Mouse (Mus musculus) heart, postnatal 25 days (tissue): ENCODE results near the gene Xpo5. TPM values are rescaled to one million over a fixed set of nuclear protein-coding genes. Genes with fewer than 3 reads are reported as not detected.

Experiments used
- DNase-seq: peaks from one replicate; pipeline ENCODE4 v3.0.0; 2022; ENCODE audit warnings: low spot score
- intact Hi-C: fragments of 180-260 bp; cut with DNase I; formaldehyde crosslinking; loops from one replicate; pipeline ENCODE4 v1.15.1; 2025
- total RNA-seq, 2 experiments: library from RNA; stranded (reverse); gene quantifications; 2 replicates each; pipeline ENCODE4 v1.2.3; 2021

The Xpo5 gene
- total RNA-seq, 2 experiments from 2014 or later: 19.6 to 21.3 TPM

DNA sequence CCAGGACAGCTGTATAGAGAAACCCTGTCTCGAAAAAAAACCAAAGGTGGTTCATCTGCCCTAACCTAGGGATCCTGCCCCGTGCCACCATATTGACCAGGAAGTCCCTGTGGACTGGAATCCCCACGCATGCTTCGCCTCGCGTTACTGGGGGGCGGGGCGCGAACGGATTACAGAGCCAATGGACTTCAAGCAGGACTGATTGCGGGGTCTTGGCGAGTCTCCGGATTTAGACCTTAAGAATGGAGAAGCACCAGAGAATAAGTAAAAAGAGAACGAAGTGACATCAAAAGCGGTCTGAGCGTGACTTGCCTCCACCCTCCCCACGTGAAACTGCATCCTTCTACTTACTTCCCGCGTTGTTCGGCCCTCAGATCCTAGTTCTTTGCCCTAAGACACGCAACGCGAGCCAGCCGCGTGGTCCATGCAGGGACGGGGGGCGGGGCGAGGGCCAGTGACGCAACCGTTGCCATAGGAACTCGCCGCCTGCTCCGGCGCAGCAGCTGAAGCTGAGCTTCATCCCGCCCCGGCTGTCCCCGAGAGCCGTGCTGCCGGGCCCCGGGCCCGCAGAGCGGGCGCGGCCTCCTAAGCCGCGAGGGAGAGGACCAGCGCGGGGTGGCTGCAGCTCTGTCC is 51.0 kb downstream of the Xpo5 start, which contains the start of gene Lrrc73:
Lrrc73 (plus strand) TSS at position 80 of the 633 bp plus-strand sequence.
- DNase-seq: peak; percentile 81
- intact Hi-C loops: no loop called here

DNA sequence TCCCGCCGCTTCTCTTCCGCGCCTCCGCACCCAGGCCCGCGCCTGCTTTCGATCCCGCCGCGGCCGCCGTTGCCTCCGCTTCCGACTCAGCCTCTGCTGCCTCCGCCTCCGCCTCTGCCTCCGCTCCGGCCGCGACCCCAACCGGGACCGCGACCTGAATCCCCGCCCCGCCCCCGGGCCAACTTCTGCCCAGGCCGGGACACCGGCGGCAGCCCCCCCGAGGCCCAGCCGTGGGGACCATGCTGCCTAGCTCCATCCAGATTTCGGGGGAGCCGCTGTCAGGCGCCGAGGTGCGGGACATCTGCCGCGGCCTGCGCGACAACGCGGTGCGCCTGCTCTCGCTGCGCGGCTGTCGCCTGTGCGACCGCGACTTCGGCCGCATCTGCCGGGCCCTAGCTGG is 51.5 kb downstream of the Xpo5 start:
- intact Hi-C loops: no loop called here
- DNase-seq: no peak

DNA sequence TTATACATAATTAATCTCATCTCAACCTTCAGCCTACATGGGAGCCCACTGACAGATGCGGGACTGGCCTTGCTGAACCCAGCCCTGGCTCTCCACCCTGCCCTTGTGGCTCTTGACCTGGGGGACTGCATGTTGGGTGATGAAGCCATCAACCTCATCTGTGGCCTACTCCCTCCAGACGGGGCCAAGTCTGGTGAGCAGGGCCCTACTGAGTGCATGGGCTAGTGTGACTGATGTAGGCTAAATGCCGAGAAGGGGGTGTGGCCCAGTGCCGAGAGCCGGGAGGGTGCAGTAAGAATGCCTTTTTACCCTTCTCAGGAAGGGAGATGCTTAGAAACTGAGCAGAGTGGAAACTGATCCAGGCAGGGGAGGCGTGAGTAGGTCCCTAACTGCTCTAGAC is 52.6 kb downstream of the Xpo5 start:
- DNase-seq: no peak
- intact Hi-C loops: no loop called here

DNA sequence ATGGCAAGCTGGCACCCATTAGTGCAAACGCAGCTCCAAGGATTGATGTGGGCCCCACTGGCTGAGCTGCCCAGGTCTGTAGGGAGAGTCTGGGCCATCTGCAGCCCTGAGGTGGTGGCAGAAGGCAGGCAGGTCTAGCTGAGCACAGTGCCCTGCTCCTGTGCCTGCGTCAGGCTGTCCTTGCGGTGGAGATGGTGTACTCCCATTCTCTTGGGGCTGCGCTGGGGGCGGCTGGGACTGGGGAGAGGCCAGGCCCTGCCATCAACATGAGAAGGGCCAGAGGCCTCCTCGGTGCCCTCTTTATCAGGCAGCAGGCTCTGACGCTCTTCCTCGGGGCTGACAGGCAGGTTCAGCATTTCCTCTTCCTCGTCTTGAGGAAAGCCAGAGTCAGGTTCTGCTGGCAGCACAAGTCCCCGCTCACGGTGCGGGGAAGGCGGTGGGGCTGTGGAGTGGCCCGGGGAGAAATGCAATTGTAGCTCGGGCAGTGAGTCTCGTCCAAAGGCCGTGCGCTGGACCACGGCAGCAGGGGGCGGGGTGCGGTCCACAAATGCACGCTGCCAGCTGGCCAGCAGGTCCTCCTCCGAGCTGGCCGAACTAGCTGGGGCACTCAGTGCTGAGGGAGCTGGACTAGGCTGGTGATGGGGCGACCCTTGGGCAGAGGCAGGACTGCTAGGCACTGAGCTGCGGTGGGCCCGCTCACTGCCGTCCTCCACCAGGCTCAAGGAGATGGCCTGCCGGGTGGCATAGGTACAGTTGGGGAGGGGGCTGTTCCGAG is 55.9 kb downstream of the Xpo5 start:
- intact Hi-C loops: no loop called here
- no peak for DNase-seq

DNA sequence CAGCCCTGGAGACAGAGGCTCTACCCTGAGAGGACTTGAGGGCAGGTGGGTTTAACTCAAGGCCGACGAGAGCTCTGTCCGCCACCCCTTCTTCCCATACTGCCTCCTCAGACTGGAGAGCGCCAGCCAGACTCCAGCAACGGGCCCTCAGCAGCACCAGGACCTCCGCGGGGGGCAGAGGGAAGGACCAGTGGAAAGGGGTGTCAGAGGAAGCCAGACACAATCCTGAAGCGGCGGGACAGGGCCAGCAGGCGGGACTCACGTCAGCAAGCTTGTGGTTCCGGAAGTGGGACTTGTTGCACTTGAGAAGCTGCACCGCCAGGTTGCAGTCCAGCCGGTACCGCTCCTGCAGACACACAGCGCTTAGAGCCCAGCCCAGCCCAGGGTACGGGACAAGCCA is 57.1 kb downstream of the Xpo5 start:
- intact Hi-C loops: no loop called here
- DNase-seq: no peak

DNA sequence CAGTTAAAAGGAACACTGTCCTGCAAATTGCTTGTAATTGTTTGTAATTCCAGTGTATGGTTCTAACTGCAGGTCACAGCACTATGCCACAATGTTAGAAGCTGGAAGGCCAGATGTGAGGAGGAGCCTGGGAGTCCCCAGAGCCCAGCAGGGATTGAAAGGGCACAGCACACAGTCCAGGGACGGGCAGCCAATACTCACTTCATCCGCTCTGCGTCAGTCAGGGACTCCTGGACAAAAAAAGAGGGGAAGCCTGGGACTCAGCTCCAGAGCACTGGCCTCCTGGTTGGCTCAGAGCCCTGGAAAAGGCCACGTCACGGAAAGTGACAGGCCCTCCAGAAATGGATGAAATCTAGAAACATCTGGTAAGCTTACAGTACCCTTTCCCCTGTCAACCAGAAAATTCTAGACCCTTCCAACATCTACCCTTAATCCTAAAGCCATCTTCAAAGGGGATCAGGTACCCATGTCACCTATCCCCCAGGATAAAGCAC is 59.7 kb downstream of the Xpo5 start:
- intact Hi-C loops: no loop called here
- DNase-seq: no peak

DNA sequence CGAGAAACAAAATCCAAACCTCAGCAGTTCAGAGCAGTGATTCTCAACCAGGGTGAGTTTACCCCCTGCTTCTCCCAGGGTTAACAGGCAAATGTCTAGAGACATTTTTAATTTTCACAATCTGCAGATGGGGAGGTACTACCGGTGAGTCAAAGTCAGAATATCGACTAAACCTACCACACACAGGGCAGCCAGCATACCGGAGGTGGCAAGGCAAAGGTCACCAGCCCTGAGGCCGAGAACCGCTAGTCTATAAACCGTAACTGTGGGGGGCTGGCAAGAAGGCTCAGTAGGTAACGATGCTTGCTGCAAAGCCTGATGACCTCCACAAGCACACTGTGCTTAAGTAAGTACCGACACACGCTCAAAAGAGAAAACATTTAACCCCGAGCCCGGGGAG is 62.9 kb downstream of the Xpo5 start:
- DNase-seq: no peak
- intact Hi-C loops: loop anchor here (5.0 kb wide), 1 partner anchor 247 kb away; no protein-coding TSS in a partner anchor

DNA sequence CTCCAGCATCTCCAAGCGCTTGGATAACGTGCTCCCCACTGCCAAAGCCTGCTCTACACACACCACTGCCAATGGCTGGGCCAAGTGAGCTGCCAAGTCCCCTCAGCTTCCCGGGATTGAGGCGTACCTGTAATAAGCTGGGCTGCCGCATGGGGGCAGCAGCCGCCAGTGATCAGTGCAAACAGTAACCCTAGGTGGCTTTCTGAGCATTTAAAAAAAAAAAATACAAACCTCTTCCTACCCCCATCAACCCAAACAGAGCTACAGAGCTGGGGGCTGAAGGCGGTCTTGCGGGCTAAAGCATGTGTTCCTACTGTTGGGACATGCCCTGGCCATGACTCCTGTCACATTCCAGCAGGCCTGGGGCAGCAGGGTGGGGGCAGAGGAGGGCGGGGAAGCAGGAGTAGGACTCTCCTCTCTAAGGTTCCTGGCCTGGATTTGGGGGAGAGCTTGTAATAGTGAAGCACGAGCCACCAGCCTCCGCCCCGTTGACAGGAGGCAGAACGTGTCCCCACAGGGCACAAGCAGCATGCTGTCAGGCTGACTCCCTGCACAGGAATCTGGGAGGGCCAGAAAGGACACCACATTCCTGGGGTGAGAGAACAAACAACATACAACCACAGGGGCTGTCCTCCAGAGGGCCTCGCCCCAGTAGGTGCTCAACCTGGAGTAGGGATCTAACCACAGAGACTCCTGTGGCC is 63.5 kb downstream of the Xpo5 start:
- intact Hi-C loops: loop anchor here (1.0 to 5.0 kb wide), 2 partner anchors 32 to 246 kb away; no protein-coding TSS in a partner anchor
- DNase-seq: peak; percentile 67

DNA sequence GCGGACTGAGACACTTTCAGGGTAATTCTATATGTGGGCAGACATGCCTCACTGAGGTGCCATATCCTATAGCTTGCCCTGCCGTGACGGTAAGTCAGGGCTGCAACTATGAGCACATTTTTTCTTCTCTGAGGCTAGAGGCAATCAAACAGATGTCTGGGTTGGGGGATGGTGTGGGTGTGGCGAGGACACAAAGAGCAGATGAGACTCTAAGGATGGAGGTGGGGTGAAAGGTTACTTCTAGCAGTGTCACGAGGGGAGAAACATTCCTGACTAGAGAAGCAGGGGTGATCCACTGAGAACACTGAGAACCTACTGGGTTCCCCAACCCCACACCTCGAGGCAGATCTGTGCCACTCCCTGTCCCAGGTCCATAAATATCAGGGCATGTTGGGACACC is 64.4 kb downstream of the Xpo5 start:
- intact Hi-C loops: loop anchor here (1.0 to 5.0 kb wide), 2 partner anchors 31 to 245 kb away; no protein-coding TSS in a partner anchor
- no peak for DNase-seq

DNA sequence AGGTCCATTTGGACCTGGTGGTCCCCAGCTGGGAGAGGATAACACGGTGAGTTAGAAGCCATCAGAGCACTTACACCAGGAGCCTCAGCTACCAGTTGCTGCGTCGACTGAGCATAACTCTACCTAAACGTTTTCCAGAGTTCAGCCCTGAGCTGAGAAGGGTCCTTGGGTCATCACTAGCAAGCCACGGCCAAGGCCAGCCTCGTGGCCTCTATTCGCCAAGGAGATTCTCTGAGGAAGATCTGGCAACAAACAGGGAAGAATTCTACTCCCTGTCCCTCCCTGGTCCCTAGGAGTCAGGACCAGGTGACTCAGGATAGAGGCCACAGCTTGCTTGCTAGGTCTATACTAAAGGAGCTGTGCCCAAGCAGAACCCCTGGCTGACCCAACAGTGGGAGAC is 64.9 kb downstream of the Xpo5 start:
- intact Hi-C loops: loop anchor here (5.0 kb wide), 1 partner anchor 245 kb away; no protein-coding TSS in a partner anchor
- DNase-seq: no peak

DNA sequence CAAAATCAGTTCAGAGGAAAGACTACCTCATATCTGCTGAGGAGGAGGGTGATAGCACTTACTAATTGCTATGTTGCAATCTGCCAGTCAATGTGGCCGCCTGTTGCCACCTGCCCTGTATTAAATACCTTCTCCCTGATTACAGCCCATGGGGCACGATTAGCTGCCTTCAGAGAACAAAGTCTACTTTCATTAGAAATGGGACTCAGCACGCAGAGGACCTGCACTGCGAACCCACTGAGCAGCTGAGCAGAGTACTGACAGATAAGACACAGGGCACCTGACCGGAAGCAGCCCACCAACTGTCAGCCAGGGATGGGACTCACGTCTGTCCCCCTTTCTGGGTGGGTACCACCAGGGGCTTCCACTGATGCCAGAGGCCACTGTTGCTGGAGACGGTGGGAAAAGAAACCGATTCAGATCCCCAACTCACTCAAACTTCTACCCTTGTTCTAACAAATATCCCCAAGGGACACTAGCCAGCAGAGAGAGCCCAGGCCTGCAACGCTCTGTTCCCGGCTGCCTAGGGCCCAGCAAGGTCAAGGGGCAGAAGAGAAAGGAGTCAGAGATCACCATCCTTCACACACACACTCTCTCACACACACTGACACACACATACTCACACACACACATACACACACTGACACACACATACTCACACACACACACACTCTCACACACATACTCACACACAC is 65.6 kb downstream of the Xpo5 start:
- intact Hi-C loops: loop anchor here (5.0 kb wide), 1 partner anchor 244 kb away; no protein-coding TSS in a partner anchor
- DNase-seq: no peak

DNA sequence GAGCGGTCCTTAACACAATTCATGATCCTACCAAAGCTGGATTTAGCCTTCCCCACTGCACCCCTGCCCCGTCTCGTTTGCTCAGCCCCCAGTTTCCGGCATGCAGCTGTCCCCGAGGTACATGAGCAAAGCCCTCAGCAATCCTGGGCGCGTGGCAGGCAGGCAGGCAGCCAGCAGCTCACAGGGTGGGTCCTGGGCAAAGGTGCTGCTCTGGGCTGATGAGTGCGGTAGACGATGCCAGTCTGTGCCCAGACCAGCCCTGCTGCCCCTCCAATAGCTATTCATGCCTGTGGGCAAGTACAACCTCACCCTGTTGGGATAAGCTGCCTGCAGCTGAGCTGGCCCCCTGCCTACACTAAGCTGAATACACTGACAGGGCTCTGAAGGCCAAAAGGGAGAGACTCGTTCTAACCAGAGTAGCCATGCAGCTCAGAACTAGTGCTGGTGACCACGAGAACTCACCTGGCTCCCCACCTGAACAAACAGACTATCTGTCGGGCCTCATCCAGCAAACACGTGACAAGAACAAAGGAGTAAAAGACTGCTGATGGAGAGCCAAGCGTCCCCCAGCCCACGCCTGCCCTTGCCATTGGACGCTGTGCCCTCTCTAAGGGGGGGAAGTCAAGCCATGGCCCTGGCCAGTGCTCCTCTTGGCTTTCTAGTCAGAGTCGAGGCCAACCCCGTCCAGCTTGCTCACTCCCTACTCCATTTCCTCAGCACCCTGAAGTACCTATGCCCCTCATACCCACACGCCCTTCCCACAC is 67.4 kb downstream of the Xpo5 start:
- intact Hi-C loops: loop anchor here (5.0 kb wide), 1 partner anchor 242 kb away; no protein-coding TSS in a partner anchor
- DNase-seq: no peak

DNA sequence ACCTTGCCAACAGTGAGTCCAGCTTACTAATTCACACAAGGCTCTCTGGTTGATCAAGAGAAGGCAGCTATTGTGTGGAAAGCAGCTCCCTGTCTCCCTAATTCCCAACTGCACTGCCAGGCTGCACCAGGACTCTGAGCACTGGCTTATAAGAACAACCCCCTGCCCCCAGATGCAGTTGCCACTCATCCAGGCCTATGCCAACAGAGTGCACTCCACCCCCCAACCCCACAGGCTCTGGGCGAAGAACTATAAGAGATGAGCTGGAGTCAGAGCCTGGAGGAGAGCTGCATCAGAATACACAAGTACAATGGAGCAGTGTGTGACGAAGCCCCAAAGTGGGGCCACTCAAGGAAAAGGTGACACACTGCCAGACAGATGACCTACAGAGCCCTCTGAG is 69.5 kb downstream of the Xpo5 start:
- intact Hi-C loops: loop anchor here (2.0 kb wide), 1 partner anchor 17 kb away; no protein-coding TSS in a partner anchor
- no peak for DNase-seq

DNA sequence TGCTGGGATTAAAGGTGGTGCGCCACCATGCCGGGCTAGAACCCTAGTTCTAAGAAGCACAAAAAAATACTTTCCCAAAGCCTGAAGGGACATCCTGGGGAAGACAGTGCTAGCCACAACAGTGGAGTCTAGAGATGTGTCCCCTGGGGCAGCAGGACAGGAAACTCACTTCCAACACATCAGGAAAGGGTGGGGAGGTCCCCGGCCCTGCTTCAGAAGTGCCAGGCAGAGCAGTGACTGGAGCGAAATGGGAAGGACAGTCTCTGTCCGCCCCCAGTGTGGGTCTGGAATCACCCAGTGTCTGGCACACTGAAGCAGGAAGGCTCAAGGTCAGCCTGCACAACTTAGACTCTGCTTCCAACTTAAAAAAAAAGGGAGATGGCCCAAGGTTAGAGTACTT is 70.1 kb downstream of the Xpo5 start:
- DNase-seq: no peak
- intact Hi-C loops: loop anchor here (2.0 kb wide), 1 partner anchor 16 kb away; no protein-coding TSS in a partner anchor

DNA sequence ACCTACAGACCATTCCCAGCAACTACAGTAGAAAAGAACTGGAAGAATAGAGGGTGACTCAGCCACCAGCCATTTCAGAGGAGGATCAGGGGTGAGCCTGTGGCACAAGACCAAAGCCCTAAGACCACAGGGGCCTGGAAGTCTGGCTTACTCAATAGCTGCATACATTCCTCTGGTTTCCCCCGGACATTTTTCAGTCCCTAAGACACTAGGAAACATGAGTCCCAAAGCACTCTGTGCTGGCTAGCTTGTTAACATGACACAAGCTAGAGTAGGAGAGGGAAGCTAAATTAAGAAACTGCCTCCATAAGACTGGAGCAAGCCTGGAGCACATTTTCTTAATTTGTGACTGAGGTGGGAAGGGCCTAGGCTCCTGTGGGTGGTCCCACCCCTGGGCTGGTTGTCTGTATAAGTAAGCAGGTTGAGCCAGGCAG is 71.2 kb downstream of the Xpo5 start:
- DNase-seq: no peak
- intact Hi-C loops: loop anchor here (2.0 kb wide), 1 partner anchor 15 kb away; no protein-coding TSS in a partner anchor

DNA sequence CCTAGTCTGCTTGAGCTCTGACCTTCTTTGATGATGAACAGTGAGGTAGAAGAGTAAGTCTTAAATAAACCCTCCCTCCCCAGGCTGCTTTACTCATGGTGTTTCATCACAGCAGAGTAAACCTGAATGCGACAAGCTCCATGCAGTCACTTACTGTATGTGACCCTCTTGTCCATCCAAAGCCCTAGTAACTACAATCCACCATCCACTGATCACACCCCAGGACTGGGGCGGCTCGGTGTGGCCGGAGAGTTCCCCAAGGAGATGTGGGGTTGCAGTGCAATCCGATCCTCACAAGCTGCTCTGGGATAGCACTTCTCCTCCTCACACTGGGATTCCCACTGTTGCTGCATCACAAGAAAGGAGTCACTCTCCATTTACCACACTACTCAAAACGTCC is 71.9 kb downstream of the Xpo5 start:
- DNase-seq: no peak
- intact Hi-C loops: no loop called here

DNA sequence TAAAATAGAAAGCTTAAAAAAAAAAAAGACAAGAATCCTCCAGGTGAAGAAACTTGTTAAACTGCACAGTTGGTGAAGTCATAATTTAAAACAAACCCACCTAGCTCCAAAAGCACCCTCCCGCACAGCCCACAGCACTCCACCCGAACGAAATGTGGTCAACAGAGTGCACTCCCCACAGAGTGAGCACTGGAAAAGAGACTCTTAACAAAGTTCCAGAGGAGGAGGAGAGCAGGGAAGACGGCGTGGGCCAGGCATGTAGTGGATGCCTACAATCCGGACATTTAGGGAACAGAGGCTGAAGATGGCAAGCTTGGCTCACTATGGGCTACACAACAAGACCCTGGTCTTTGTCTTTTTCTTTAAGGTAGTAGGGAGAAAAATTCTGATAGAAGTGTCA is 72.5 kb downstream of the Xpo5 start:
- DNase-seq: no peak
- intact Hi-C loops: no loop called here

DNA sequence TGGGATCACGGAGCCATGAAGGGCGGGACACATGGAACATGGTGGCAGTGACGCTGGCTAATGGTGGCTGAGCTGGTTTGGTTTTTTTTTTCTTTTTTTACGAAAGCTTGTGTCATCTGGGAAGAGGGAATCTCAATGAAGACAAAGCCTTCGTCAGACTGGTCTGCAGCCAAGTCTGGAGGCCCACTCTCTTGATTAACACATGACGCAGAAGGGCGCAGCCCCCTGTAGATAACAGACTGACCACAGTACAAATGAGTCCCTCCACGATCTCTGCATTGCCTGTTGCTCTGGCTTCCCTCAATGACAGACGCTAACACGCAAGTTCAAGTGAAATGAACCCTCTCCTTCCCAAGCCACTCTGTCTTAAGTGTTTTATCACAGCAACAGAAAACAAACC is 72.9 kb downstream of the Xpo5 start:
- intact Hi-C loops: no loop called here
- no peak for DNase-seq

DNA sequence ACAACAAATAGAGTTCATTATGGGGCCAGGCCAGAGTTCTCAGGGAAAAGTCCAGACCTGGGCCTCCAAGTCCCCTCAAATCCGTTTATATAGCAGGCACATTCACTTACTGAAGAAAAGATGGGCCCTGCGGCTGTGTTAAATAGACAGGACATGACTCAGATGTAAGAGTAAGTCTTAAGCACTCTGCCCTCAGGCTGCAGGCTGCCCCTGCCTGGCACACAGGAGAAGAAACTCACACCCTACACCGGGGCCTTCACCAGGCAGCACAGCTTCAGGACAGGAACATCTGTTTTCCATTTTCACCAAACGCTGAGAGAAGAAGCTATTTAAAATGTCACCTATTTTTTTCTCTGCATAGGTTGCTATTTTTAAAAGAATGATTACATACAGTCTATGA is 75.0 kb downstream of the Xpo5 start:
- DNase-seq: no peak
- intact Hi-C loops: no loop called here
